ENCODE assay signal across 9 mouse cellular contexts in the genomic region with DNA sequence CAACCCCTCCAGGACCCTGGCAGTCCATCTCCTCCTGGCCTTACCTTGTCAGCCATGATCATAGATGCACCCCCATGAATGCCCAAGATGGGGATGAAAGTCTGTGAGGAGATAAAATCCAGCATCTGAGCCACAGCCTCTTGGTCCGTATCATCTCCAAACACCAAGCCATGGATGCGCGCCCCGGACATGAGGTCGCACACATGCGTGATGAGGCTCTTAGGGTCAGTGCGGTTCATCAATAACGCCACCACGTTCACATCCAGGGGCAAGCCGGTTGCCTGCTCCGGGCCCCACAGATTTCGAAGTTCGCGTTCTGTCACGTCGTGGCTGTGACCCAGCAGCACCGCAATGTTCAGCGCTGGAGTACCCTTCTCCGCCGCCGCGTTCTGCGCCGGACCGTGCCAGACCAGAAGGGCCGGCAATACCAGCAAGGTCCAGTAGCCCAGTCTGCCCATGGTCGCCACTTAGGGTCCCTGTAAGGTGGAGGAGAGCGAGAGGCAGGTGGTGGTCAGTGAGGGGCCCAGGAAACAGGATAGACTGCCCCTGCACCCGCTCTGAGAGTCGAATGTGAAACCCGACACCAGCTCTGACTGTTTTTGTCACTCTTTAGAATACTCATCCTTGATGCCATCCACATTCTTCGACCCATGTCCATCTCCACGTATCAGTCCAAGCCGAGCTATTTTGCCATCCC. TPM values are rescaled to one million over a fixed set of nuclear protein-coding genes. Genes with fewer than 3 reads are reported as not detected.
DNase-seq lines count a peak whose midpoint lies in the region; ATAC-seq and TF ChIP-seq lines count a peak whose summit lies in the region.
"Had no signal": no experiment of that assay in that cellular context is flagged by ENCODE, and none has a peak within 500 bp of the region (broad histone marks: within the 10 kb centered on the region; RNA-seq: fewer than 3 reads in every experiment).

No protein-coding gene starts in this region.

- DNase-seq in heart, embryonic 10.5 days (ENCODE audit: low spot score), result peak; percentile 70
- DNase-seq in heart, postnatal 10 days, result no peak
- peak; percentile 28 for DNase-seq in right cerebral cortex, postnatal 4 days
- no peak for DNase-seq in right cerebral cortex, adult 2 months (ENCODE audit: low spot score in 2 of 2)
- DNase-seq in hindbrain, postnatal 0 days (ENCODE audit: low spot score), result no peak
- DNase-seq in thymus, postnatal 4 days, result no peak
- no peak for DNase-seq in adrenal gland, postnatal 10 days
- DNase-seq: thymus, adult 18-20 months had no signal

- 15% methylated on average over 34 of the region's 34 CpGs for WGBS in heart, embryonic 10.5 days
- 21% methylated on average over 34 of the region's 34 CpGs for WGBS in hindbrain, postnatal 0 days
- WGBS in stomach, embryonic 16.5 days, result 17% methylated on average over 34 of the region's 34 CpGs

- H3K4me1 ChIP-seq in heart, embryonic 10.5 days, result peaks cover 39% of the 10 kb centered on the region
- no peaks in the 10 kb centered on the region for H3K4me1 ChIP-seq in hindbrain, postnatal 0 days (ENCODE audit: insufficient read depth, low read length)
- peaks cover 7% of the 10 kb centered on the region; the same call in 1 of the 2 replicates for H3K4me1 ChIP-seq in stomach, embryonic 16.5 days (ENCODE audit: control insufficient read depth, insufficient read depth, low read length)

- H3K4me2 ChIP-seq in hindbrain, postnatal 0 days (ENCODE audit: low read depth, low read length), result peak overlapping the region; percentile 87
- 0 out of 2 replicates have a peak overlapping the region, but pooled peaks have one; percentile 50 for H3K4me2 ChIP-seq in stomach, embryonic 16.5 days (ENCODE audit: low read depth, low read length)

- no peak for ATAC-seq in hindbrain, postnatal 0 days
- ATAC-seq in stomach, embryonic 16.5 days (ENCODE audit: insufficient read depth, low FRiP score), result no peak

- no peaks in the 10 kb centered on the region for H3K9me3 ChIP-seq in heart, embryonic 10.5 days
- H3K9me3 ChIP-seq in hindbrain, postnatal 0 days (ENCODE audit: low read length), result no peaks in the 10 kb centered on the region
- H3K9me3 ChIP-seq in stomach, embryonic 16.5 days (replicated peaks; ENCODE audit: control insufficient read depth, low read length), result no peaks in the 10 kb centered on the region

- H3K36me3 ChIP-seq in heart, embryonic 10.5 days, result no peaks in the 10 kb centered on the region
- no peaks in the 10 kb centered on the region for H3K36me3 ChIP-seq in hindbrain, postnatal 0 days (ENCODE audit: insufficient read depth, low read length)
- H3K36me3 ChIP-seq in stomach, embryonic 16.5 days (ENCODE audit: control insufficient read depth, insufficient read depth, low read length), result no peaks in the 10 kb centered on the region

- no peak; the same call in 1 of the 2 replicates for TF ChIP-seq CTCF in hindbrain, postnatal 0 days (IDR thresholded peaks at IDR 0.05; ENCODE audit: low read depth)

- peaks cover 73% of the 10 kb centered on the region for H3K27me3 ChIP-seq in heart, embryonic 10.5 days (ENCODE audit: insufficient read depth, poor library complexity, severe bottlenecking)
- 0 out of 2 replicates have a peak, but pooled peaks cover 3% of the 10 kb centered on the region for H3K27me3 ChIP-seq in hindbrain, postnatal 0 days (ENCODE audit: insufficient read depth, low read length)
- H3K27me3 ChIP-seq in stomach, embryonic 16.5 days (ENCODE audit: control insufficient read depth, insufficient read depth, low read length), result peaks cover 56% of the 10 kb centered on the region

- intact Hi-C loops in heart, postnatal 10 days (cut with DNase I), result no loop called here

- 0 out of 2 replicates have a peak overlapping the region, but pooled peaks have one; percentile 22 for H3K9ac ChIP-seq in hindbrain, postnatal 0 days (replicated peaks; ENCODE audit: low read length)
- H3K9ac ChIP-seq in stomach, embryonic 16.5 days (ENCODE audit: low read length), result no peak overlapping the region

- H3K27ac ChIP-seq in heart, embryonic 10.5 days, result no peak overlapping the region
- no peak overlapping the region for H3K27ac ChIP-seq in hindbrain, postnatal 0 days
- H3K27ac ChIP-seq in stomach, embryonic 16.5 days (ENCODE audit: low read length), result no peak overlapping the region

- peak overlapping the region; percentile 62 for H3K4me3 ChIP-seq in heart, embryonic 10.5 days
- H3K4me3 ChIP-seq in hindbrain, postnatal 0 days (ENCODE audit: low read length), result peak overlapping the region; percentile 59
- no peak overlapping the region for H3K4me3 ChIP-seq in stomach, embryonic 16.5 days (replicated peaks; ENCODE audit: low read length)

RNA-seq across cellular contexts. Expression of gene Grin2a, which starts 3.1 kb away (rescaled TPM):
- polyA plus RNA-seq in heart, embryonic 10.5 days (2016; fragmentation: Nextera tagmentation; extraction: Ambion mirVana), result 0.69 and 0.72 TPM in 2 replicates
- under 1 TPM; 0.12 to 0.17 TPM for total RNA-seq in heart, postnatal 10 days (2021)
- total RNA-seq in hindbrain, postnatal 0 days (2014; rRNA removed), result 17.4 and 21.5 TPM in 2 replicates
- 5.5 and 6.8 TPM in 2 replicates for polyA plus RNA-seq in hindbrain, postnatal 0 days (2015; fragmentation: Nextera tagmentation; extraction: Ambion mirVana)
- 0.55 and 0.65 TPM in 2 replicates for polyA plus RNA-seq in stomach, embryonic 16.5 days (2015; fragmentation: Nextera tagmentation; extraction: Ambion mirVana)
- 1 to 10 TPM in 1 of 2 experiments, under 1 TPM in 1; 0.69 to 1.5 TPM for total RNA-seq in adrenal gland, postnatal 10 days (2021)

Comparison
In these comparisons a context has a peak if more than half of its experiments do, and no peak if none do; other contexts are left out.
1. DNase-seq: peak in heart, embryonic 10.5 days (single experiment) and right cerebral cortex, postnatal 4 days (single experiment); none in heart, postnatal 10 days (0 of 2), right cerebral cortex, adult 2 months (0 of 2), hindbrain, postnatal 0 days (single experiment), thymus, postnatal 4 days (single experiment) and adrenal gland, postnatal 10 days (single experiment).